Mouse (Mus musculus): Measurements from ENCODE around the gene Ablim1.

Ablim1 gene

DNA sequence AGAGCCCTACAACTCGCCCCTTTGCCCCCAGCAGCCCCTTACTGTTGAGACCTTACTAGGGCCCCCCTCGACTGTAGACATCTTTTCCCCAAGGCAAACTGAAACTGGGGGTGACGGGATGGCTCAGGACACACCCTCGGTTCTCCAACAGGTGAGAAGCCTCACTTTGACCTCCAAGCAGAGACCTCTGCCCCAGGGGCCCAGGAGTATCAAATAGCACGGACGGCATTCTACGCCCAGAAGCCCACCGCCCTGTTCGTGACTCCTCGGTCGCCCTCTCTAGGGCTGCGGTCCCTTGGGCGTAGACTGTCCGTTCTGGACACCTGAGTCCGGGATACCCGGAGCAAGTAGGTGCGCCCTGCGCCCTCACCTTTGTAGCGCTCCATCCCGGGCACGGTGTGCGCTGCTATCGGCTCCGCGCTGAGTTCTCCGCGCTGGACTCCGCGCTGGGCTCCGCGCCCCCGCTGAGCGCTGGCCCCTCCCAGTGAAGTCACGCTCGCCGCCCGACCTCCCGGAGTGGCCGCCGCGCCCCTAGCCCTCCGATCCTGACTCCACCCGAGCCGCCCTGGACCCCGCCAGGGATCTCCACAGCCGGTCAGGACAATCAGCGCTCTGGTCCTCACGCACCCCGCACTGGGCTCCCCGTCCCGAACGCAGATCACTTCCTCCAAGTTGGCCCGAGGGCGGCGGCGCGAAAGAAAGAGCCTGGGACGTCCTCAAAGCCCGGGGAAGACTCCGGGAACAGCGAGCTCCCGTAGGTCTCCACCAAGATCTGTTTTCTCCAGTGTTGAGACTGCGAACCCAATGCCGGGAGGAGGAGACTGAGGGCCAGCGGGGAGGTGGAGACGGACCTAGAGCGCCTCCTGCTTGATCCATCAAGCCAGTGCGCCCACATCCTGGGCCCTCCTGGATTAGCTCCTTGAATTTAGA is 306.7 kb downstream of the Ablim1 start, which contains the start of gene Afap1l2:
TSS of gene Afap1l2 (minus strand) at position 448 of the 930 bp plus-strand sequence.
- DNase-seq (ENCODE audit: low spot score), result no peak

DNA sequence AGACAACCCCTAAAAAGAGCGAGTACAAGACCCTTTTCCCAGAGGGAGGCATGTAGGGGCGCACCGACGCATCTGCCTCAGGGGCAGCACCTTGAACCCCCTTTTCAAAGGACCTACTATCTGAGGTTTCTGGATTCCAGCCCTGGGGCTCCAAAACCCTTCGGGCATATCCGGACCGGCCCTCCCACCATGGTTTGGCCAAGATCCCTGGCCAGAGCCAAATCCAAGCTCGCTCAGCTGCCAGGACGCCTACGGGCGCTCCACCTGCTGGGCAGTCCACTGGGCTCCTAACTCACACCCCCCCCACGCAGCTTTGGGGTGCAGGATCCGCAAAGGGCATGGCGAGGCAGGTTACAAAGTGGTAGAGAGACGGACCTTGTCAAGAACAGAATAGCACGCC is 307.4 kb downstream of the Ablim1 start:
- no peak for DNase-seq (ENCODE audit: low spot score)

DNA sequence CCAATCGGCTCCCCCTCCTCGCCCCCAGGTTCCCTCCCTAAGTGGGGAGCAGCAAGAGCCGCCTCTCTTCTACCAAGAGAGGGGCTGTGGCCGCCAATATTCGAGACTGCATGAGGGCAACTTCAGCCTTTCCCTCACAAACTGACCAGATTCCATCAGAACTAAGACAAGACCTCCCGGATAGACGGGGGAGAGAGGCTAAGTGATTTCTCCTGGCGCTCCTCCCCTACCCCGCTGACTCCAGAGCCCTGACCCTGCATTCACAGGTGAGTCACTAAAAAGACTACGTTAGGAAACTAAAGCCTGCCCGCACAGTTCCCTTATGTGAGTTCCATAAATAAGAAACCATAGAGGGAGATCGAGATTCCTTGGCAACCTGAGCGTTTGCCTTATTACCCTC is 307.9 kb downstream of the Ablim1 start:
- DNase-seq (ENCODE audit: low spot score), result no peak

DNA sequence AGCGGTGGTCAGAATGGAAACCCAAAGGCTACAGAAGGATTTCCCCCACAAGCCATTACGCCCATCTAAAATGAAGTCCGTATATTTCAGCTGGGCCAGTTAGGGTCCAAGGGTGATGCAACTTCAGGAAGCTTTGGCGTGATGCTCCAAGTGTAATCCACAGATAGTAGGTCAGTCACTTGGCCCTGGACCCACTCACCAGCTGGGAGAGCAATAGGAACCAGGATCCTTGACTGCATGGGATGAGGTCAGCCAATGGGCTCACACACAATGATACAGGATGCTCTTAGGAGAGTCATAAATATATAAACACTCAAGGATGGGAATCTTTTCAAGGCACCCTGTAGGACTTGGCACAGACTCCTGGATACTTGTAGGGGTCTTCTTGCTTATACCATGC is 309.7 kb downstream of the Ablim1 start:
- DNase-seq (ENCODE audit: low spot score), result no peak

DNA sequence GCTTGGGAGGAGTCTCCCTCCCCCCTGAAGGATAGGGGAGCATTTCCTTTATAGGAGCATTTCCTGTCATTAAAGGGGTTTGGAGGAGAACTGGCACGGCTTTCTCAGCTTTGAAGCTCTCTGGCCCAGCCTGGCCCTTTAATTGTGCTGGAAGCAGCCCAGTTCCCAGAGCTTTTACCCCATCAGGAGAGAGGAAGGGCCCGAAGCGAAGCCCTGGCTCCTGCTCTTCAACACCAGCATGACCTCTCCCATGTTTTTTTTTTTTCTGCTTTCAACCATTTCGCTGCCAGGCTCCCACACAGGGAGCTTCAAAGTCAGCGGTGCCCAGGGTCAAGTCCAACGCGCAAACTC is 311.3 kb downstream of the Ablim1 start:
- no peak for DNase-seq (ENCODE audit: low spot score)

DNA sequence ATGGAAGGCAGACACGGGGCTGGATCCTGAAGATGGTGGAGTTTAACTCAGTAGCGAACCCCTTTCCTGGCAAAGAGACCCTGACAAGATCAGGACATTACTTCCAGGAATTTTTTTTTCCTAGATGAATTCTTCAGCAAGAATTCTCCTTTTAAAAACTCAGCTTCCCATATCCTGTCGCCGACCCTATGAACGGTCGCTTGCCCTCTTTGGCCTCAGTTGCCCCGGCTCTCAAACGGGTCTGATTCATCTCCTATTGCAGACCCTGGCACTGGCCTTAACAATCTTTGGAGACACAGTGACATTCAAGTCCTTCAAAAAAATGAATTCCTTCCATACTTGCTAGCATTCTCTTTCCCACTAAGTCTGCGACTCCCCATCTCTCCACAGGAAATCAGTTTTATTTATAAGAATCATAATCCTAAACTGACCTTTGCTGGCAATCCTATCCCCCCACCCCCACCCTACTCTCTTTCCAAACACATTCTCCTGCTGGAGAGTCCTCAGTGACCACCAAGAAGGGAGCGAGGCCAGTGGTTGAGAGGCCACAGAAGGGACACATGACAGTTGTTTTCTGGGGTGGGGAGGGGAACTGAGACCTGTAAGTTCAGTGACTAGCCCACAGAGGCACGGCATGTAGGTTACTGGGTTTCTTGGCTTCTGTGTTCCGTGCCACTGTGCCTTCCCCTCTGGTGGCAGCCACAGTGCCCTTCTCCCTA is 311.8 kb downstream of the Ablim1 start:
- no peak for DNase-seq (ENCODE audit: low spot score)

DNA sequence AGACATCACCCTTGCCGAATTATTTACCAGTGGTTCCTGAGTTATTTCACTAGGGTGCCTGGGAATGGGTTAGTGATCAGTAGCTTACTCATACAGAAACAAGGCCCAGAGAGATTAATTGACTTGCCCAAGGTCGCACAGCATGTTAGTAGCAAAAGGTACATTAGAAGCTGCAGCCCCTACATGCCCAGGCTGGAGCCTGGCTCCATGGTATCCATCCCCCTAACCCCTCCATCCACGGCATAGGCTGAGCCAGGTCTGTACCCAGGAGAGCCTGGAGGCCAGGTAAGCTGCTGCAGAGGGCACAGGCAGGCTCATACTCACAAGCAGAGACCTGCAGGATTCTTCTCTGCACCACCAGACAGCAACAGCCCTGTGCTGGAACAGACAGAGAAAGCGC is 312.8 kb downstream of the Ablim1 start:
- no peak for DNase-seq (ENCODE audit: low spot score)

DNA sequence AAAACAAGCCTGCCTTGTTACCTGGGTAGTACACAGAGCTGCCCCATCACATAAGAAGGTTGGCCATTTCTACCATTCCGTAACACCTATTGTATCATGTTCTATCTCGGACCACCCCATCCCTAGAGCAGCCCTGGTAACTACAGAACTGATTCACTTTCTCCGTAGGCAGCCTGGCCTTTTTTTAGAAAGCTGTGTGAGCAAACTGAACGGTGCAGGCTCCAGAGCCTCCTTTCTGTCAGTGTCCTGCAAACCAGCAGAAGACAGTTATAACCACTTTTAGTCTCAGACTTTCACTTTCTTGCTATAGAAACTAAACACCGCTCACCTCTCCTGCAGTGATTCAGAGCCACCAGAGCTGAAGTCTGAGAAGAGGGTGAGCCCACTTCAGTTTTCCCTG is 314.1 kb downstream of the Ablim1 start:
- no peak for DNase-seq (ENCODE audit: low spot score)

DNA sequence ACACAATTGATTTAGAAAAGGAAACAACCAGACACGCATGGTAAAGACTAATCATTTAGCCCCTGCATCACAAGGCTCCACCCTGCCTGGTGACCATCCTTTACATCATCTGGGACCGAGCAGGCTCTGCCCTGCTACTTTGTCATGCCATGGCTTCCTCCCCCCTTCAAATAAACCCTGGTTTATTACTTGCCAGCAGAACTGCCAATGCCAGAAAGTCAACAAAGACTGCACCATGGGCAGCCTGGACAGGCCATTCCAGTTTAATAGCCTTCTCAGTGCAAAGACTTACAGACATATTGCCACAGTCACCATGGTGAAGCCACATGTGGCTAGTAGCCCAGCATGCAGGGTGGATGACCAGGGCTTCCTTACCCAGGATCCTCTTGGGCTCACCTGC is 314.9 kb downstream of the Ablim1 start:
- DNase-seq (ENCODE audit: low spot score), result no peak

DNA sequence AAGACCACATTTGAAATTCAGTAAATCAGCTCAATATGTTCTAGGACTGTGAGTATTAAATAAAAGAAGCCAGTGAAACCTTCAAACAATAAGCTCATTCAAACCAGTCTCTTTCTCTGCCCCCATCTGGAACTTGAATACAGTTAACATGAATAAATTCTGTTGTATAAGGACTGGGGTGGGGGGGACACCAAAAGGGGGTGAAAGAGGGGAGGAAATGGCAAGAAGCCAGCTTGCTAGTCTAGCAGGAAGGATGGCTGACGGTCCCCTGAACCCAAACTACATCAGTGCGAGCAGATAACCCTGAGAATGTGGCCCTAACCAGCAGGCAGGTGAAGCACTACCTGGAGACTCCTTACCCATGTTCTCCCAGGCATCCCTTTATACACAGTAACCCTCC is 315.8 kb downstream of the Ablim1 start:
- DNase-seq (ENCODE audit: low spot score), result no peak

DNA sequence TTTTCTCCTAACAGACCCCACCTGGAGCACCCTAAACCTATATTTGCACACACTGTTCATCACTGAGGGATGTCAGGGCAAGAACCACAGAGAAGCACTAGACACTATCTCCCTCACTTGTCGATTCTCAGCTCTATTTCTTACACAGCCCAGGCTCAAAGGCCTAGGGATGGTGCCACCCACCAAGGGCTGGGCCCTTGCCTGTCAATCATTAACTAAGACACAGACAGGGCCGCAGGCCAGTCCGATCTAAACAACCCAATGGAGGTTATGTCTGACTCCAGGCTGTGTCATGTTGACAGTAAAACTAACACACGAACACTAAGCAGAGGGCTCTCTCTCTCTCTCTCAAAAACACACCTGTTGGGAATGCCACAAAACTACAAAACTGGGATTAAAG is 316.4 kb downstream of the Ablim1 start:
- no peak for DNase-seq (ENCODE audit: low spot score)

DNA sequence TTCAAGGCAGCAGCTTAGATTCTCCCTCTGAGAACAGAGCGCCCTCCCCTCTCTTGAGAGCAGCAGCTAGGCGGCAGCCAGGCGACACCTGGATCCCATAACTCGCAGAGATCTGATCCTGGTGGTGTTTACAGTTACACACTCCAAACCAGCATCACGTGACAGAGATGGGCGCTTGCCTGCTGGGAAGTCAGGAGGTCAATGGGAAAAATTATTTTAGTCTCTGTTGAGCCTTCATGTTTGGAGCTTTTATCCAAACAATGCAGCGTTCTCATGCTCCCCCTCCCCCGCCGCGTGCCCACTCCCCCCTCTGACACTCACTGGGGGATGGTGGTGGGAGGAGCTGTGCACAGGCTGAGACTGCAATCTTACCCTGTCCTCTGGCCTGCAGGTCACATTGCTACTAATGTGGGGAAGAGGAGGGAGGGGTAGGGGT is 317.5 kb downstream of the Ablim1 start:
- DNase-seq (ENCODE audit: low spot score), result no peak

DNA sequence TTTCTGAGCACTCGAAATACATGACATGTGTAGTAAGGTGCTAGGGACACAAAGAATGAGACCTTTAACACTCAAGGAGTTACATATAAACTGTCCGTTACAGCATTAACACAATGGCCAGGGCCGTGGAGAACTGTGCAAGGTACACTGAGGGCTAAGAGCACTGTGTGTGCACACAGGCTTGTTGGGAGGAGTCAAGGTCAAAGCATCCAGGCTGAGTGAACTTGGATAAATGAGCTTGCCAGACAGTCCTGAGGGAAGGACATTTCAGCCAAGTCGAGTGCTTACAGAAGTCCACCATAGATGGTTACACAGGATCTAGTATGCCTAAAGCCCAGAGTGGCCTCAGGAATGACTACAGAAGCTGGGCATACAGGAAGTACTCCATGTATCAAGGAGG is 319.3 kb downstream of the Ablim1 start:
- no peak for DNase-seq (ENCODE audit: low spot score)

DNA sequence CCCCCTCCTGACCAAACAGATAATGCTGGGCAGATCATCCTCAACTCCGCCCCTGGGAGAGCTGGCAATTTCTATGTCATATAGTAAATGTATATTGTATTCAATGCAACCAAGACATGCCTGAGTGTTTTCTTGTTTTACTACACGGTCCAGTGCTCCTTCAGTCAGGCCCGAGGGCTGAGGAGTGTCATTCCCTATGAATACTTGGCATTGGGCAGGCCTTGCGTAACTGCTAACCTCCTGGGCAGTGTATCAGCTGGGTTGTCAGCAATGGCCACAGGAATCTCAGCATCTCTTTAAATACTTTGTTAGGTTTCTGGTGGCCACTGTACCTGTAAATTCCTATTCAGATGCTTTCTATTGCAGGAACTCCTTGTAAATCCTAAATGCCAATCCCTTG is 320.1 kb downstream of the Ablim1 start:
- DNase-seq (ENCODE audit: low spot score), result no peak

DNA sequence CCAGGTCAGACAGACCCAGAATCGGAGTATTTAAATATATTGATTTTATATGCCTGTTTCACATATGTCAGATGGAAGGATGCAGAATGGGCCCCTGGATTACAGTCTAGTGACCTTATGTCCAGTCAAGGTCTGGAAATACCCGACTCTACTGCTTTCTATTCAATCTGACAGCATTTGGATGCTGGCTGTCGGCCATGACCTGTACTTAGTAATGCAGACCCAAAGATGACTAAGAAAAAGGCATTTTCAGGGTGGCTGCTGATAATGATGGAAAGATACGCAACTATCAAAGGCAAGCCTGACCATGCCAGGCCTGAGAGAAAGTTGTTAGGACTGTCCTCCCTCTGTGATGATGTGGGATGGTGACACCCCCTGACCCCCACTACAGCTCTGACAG is 321.0 kb downstream of the Ablim1 start:
- no peak for DNase-seq (ENCODE audit: low spot score)

DNA sequence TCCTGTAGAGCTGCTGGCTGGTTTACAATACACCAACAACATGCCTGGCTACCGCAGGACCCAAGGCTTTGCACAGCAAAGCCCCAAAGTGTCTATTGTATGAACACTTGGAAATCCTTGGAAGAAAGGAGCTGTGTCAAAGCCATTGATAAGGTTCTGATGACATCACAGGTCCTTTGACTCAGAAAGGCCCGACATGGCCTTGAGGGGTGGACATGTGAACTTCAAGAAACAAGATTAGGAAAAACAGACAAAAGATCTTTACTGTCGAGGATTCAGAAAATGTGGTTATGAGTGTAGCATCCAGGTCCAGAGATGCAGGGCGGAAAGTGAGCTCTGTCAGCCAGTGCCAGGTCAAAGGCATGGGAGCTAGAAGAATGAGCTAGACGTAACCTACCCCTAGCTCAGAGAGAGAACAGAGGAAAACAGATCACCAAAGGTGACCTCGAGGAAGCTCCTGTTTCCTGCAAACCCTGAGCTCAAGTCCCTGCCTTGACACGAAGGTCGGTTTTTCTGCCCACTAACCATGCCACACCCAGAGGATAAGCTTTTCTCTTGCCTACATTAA is 321.7 kb downstream of the Ablim1 start:
- DNase-seq (ENCODE audit: low spot score), result no peak

DNA sequence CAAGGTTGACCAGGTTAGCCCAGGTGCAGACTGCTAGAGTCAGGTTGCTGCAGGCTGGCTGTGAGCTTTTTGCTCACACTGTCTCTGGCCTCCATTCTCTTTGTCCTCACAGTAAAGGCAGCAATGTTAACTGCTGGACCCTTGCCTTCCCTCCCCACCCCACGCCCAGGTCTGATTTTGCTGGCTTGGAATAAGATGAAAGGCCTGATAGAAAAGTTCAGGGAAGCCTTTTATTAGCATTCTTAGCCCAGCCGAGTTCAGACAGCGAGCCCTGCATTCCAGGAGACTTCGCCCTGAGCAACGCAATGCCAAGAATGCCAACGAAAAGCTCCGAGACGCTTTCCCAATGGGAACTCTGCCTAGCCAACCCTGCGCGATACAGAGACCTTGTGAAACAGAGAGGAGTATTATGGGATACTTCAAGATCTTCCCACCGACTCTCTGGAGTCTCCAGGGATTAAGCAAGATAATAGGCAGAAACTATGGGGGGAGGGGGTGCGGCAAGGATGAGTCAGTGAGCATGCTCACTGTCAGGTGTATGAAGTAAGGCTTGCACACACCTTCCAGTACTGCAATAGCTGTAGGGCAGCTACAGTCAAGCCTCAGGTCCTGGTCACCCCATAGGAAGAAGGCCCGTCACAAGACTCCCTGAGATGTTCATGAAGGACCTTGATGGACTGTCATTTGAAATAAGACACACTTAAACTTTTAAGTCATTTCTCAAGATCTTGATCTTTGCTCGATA is 324.2 kb downstream of the Ablim1 start:
- DNase-seq (ENCODE audit: low spot score), result no peak

DNA sequence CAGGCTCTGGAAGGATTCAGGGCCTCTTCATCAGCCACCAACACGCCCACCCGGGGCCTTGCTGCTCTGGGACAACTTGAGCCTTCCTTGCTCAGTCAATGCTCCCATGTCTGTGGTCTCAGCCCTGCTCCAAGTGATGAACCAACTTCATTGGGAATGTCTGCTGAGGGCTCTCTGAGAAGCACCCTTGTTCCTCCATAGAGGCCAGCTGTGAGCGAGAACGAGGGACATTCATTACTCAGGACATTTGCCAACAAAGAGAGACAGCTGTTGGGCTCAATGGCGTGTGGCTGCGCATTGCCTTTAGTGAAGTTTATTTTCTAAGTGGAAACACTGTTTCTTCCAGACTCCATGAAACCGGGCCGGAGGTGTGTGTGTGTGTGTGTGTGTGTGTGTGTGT is 325.5 kb downstream of the Ablim1 start:
- no peak for DNase-seq (ENCODE audit: low spot score)

DNA sequence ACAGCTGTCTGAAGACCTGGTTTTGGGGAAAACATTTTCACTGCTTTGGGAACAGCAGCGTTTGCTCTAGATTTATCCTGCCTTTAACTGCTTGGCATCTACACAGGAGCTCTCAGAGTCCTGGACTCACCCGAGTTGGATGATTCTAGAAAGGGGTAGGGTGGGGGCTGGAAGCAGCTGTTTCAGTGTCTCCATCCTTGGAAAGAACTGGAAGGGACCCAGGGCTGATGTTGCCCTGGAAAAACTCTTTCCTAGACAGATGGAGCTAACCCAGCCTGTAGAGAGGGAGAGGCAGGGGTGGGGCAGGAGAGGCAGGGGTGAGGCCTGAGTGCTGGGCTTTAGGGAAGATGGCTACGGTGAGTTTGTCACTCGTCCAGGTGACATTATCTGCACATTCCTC is 330.5 kb downstream of the Ablim1 start:
- no peak for DNase-seq (ENCODE audit: low spot score)

DNA sequence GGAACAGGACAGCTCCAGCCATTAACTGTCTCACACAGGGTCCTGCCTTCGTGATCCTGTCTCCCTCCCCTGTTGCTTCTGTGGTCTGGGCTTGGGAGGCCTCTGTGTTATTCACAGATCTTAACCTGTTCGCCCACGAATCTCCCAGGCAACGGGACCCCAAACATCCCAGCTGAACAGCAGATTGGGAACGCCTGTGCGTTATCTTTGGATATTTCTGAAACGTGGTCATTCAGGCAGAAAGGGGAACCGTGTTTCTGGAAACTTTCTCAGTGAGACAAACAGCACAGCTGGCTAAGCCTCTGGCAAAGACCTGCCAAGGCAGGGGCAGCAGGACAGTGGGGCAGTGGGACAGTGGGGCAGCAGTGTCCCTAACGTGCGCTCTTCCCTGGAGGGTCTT is 331.0 kb downstream of the Ablim1 start:
- DNase-seq (ENCODE audit: low spot score), result no peak
